Mouse (Mus musculus): ENCODE results near the gene Aldh3b2.

The Aldh3b2 gene

DNA sequence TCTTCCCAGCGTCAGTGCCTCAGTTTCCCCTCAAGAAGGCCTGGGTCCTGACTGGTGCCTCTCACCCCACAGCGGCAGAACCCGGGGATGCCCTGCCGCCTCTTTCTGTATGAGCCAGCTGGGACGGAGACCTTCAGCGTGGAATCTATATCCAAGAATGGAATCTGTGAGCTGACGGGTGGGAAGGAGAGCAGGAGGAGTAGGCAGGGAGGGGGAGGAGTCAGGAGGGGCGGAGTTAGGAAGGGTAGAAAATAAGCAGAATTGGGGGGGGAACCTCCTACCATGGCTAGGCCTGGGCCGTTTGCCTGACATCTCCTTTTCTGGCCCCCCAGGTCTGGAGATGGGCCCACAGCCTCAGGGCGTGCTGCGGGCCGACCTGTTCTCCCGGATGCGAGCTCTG, 15.9 kb downstream of the Aldh3b2 start:
- in situ Hi-C loops (cut with MboI, MseI): no loop called here

DNA sequence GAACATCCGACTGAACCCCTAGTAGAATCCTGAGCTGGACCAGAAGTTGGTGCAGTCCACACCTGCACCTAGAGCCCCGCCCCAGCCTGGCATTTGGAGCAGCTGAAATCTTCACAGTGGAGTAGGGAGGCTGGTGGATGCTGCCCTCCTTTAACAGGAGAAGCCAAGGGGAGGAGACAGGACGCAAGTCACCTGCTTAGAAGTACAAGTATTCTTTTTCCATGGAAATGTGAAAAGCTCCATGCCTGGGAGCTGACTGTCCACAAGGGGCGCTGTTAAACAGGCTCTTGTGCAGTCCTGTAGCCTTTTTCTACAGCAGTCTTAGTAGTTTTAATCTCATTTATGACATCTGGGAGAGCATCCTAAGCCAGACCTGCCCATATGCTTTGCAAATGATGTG, 16.6 kb downstream of the Aldh3b2 start:
- in situ Hi-C loops (cut with MboI, MseI): no loop called here

DNA sequence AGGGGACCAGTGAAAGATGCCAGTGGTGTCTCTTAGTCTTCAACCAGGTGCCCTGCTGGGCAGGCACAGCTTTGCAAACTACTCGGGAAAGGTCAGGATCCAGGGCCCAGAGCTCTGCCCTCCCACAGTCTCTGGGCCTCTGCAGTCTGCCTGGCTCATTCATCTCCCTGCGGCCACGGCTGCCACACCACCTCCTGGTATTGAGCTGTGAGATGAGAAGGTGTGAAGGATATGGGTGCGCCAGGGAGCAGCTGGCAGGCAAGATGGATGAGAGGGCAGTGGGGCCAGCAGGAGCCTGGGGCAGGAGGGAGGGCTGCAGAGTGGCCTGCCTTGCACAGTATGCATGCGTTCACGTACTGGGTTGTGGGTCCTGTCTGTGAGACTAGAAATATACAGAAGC, 18.7 kb downstream of the Aldh3b2 start:
- in situ Hi-C loops (cut with MboI, MseI): no loop called here

DNA sequence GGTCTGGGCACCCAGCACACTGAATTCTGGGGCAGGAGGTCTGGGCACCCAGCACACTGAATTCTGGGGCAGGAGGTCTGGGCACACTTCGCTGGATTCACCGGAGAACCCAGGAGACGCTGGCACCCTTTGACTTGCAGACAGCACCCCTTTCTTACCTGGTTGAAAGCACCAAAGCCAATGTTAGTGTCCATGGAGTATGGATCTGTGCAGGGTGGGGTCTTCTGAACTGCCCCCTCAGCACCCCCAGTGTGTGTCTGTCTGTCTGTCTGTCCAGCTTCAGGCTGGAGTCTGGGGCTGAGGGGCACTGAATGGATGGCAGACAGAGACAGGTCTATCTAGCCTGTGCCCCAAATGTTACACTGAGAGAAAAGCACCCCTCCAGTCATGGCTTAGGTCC, 19.4 kb downstream of the Aldh3b2 start:
- in situ Hi-C loops (cut with MboI, MseI): no loop called here

DNA sequence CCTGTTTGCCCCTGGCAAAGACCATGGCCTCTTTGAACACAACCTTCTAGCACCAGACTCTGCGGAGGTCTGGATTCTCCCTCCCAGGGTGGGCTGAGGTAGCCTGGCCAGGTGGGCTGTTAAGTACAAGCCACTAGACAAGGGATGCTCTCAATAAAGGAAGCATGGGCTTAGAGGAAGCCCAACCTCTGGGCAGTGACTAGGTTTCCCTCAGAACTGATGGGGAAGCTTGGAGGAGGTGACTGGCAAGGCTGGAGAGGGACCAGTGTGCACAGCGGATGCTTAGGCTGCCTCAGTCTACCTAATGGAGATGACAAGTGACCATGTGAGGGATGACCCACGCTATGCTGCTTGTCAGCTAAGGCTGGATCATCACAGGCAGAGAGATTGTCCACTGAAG, 19.8 kb downstream of the Aldh3b2 start:
- in situ Hi-C loops (cut with MboI, MseI): no loop called here

DNA sequence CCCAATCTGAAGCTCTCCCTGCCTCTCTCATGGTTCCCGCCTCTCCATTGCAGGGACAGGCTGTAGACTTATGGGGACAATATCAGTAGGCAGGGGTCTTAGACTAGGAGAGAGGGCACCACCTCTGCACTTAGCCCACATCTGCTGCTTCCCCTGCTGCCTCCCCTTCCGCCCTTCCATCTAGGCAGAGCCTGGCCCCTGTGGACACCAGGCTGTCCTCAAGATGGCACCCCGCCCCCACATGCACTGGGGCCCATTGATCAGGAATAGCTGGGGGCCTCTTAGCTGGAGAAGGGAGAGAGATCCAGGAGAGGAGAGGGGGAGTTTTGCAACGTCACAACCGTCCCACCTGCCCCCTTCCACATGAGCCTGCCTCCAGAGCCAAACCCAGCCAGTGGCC, 20.3 kb downstream of the Aldh3b2 start, which contains the start of gene Tbx10:
Gene Tbx10 (plus strand): TSS at position 337 of the 400 bp plus-strand sequence.
- in situ Hi-C loops (cut with MboI, MseI): no loop called here

DNA sequence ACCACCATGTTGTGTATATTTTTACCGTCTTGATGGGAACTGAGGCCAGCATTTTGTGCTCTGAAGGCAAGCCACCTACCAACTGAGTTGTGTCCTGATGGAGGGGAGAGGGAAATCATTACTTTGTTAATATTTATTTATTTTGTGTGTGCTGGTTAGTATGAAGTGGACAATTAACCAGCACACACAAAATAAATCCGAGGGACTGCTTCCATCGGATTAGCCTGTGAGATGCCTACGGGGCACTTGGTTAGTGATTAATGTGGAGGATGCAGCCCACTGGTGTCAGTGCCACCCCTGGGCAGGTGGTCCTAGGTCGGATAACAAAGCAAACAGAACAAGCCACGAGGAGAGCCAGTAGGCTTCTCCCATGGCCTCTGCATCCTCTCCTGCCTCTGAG, 22.8 kb downstream of the Aldh3b2 start:
- in situ Hi-C loops (cut with MboI, MseI): no loop called here

DNA sequence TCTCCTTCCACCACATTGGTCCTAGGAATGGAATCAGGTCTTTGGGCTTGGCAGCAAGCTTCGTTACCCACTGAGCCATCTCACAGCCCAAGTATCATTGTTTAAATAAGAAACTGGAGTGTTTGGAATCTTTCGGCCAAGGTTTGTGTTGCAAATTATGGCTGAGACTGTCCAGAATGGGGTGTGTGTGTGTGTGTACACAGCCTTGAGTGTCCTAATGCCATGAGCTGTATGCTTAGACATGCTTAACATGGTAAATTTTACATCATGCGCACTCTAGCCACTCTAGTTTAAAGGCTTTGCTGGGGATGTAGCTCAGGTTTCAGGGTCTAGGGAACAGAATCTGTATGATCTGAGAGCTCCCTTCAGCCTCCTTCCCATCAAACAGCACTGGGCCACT, 23.4 kb downstream of the Aldh3b2 start:
- in situ Hi-C loops (cut with MboI, MseI): no loop called here

DNA sequence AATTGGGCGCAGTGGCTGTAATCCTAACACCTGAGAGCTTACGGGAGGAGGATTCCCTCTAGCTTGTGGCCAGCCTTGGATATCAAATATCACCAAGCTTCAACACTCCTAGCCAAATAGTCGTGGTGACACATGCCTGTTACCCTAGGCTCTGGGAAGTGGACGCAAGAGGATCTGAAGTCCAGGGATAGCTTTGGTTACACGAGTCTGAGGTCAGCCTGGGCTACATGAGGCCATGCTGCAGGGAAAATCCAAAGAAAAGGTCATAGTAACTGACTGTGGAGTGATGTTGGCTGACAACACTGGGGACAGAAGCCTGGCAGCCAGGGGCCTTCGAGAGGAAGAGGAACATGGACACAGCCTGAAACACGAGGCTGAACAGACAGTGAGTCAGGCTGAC, 24.0 kb downstream of the Aldh3b2 start:
- in situ Hi-C loops (cut with MboI, MseI): no loop called here

DNA sequence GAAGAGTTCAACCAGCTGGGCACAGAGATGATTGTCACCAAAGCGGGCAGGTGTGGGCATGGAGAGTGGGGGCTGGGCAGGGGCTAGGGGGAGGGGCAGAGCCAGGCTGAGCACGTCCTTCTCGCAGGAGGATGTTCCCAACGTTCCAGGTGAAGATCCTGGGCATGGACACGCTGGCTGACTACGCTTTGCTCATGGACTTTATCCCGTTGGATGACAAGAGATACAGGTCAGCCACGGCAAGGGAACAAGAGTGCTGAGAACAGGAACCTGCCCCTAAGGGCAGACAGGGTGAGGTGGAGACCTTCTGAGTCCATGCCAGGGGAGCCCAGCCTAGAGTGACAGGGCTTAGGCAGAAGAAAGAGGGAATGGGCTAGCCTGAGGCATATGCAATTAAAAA, 24.6 kb downstream of the Aldh3b2 start:
- in situ Hi-C loops (cut with MboI, MseI): no loop called here

DNA sequence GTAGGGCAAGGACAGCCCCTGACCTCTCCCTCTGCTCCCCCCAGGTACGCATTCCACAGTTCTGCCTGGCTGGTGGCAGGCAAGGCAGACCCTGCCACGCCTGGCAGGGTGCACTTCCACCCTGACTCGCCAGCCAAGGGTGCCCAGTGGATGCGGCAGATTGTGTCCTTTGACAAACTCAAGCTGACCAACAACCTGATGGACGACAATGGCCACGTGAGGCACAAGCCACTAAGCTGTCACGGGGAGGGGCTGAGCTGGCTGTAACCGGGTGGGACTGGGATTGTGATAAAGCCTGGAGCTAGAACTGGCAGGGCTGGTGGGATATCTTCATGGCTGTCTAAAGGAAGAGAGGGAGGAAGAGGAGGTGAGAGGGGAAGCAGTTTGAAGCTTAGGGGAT, 25.1 kb downstream of the Aldh3b2 start:
- in situ Hi-C loops (cut with MboI, MseI): no loop called here

DNA sequence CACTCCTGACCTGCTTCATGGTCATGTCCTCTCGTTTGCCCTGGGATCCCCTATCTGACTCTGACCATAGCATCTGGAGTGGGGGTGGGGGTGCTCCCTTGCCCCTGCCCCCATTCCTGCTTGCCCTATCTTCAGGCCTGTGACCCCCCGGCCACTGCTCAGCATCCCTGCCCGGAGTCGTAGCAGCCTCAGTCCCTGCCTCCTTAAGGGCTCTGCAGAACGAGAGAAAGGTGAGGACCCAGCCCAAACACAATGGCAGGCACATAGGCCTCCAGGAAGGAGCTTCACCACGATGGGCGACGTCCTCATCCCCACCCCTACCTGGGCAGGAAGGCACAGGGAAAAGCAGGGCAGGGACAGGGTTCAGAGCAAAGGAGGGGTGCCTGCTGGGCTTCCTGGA, 26.2 kb downstream of the Aldh3b2 start:
- in situ Hi-C loops (cut with MboI, MseI): no loop called here

DNA sequence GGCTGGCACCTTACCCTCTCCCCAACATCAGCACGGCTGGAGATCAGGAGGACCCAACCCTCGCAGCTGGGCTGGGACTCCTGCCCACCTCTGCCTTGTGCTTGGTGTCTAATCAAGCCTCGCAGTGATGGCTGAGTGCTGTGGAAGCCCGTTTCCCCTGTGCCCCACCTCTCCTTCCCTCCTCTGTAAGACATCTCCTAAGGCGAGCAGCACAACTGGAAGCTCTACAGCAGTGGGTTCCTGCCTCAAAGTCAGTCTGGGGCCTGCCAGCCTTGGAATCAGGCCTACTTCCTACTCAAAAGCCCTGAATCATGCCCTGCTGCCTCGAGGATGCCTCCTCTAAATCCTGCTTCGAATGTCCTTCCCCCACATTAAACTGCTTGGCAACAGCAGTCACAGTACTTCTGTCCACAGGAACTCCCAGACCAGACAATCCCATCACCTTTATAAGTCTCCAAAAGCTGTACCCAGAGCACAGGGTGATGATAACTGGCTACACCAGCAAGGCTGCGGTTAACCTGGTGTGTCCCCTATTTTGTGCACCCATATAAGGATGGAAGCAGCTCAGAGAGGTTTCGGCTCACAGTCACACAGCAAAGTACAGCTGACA, 27.1 kb downstream of the Aldh3b2 start:
- in situ Hi-C loops (cut with MboI, MseI): no loop called here

DNA sequence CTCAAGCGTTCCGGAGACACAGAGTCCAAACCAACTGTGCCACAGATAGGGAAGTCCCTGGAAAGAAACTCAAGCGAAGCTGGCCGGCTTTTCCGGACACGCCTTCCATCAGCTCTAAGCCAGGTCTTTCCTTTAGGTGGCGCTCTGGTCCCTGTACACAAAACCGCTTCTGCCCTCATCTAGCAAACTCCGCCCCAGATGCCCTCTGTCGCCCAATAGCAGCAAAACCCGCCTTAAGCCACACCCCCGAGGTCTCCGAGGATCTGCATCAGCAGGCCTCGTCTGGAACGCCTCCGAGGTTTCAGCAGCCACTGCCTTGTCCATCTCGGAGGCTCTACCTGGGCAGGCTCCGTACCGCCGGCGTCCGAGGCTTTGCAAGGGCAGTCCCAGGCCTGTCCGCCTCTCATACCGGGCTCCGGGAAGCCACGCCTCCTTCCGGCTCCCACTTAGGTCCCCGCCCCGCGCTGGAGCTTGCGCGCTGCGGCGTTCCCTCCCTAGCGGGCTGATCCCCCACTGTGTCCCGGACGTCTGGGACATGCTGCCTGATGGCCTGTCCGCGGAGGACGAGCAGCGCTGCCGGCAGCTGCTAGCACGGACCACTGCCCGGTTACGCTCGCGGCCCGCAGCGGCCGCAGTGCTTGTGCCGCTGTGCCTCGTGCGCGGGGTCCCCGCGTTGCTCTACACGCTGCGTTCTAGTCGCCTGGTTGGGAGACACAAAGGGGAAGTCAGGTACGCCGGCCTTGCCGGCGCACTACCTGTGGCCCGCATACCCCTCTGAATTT, 28.2 kb downstream of the Aldh3b2 start, which contains the start of the genes Nudt8 and Gm49405:
Gene Nudt8 (plus strand): TSS at position 462 of the 782 bp plus-strand sequence.
Gene Gm49405 (plus strand): TSS at position 508 of the 782 bp plus-strand sequence.
- in situ Hi-C loops (cut with MboI, MseI): no loop called here

DNA sequence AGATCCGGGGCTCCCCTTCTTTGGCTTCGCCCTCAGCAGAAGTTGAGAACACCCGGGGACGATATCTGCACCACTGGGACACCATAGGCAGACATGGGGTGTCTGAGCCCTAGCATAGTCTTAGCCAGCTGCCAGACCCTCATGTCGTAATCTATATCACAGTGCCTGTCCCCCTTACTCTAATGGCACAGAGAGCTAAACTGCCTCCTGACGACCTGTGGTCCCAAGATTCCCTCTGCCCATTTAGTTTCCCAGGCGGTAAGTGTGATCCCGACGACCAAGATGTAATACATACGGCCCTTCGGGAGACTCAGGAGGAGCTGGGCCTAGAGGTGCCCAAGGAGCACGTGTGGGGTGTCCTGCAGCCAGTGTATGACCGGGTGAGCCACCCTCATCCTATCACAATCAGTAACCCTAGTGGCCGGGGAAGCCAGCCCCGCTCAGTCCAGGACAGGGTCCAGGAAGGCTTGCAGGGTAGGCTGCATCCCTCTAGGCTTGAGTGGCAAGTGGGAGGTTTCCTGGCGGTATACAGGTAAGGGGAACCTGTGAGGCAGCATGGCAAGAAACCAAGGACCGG, 28.9 kb downstream of the Aldh3b2 start:
- in situ Hi-C loops (cut with MboI, MseI): no loop called here

DNA sequence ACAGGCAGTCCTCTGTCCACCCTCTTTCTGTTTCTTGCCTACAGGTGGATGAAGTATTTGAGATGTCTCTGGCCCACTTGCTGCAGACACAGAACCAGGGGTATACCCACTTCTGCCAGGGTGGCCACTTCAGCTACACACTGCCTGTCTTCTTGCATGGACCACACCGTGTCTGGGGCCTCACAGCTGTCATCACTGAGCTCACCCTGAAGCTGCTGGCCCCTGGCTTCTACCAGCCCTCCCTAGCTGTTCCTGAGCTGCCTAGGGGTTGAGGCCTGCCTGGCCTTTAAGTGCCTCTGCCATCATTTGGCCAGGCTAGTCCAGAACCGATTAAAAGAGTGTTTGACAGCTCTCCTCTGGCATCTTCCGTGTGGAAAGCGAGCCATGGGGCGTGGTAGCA, 29.6 kb downstream of the Aldh3b2 start:
- in situ Hi-C loops (cut with MboI, MseI): no loop called here

DNA sequence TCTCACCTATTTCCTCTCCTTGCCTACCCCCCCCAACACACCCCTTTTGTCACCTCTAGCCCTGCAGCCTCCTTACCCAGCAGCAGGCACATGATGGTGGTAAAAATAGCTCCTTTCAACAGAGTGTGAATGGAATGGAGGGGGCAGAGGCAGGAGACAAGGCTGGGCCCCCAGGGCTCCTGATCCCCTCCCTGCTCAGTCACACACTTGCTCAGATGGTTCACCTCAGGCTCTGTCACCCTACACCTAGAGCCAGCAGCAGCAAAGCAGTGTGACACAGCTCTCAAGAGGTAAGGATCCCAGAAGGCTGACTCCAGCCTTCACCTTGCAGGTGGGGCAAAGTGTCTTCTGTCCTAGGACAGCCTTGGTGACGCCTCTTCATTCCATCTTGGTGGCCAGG, 31.0 kb downstream of the Aldh3b2 start, which contains the start of gene Doc2g:
Gene Doc2g (plus strand): TSS at position 202 of the 400 bp plus-strand sequence.
- in situ Hi-C loops (cut with MboI, MseI): no loop called here

DNA sequence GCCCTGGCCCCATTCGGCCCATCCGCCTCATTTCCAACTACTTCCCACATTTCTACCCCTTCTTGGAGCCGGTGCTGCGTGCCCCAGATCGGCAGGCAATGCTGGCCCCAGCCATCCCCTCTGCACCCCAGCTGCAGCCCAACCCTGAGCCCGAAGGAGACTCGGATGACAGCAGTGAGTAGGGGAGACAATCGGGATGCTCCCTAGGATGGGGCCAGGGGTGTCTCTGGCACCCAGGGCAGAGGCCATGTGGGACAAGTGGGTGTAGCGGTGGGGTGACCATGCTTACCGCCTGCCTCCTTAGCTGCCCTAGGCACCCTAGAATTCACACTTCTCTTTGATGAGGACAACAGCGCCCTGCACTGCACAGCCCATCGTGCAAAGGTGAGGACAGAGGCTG, 31.5 kb downstream of the Aldh3b2 start:
- in situ Hi-C loops (cut with MboI, MseI): no loop called here

DNA sequence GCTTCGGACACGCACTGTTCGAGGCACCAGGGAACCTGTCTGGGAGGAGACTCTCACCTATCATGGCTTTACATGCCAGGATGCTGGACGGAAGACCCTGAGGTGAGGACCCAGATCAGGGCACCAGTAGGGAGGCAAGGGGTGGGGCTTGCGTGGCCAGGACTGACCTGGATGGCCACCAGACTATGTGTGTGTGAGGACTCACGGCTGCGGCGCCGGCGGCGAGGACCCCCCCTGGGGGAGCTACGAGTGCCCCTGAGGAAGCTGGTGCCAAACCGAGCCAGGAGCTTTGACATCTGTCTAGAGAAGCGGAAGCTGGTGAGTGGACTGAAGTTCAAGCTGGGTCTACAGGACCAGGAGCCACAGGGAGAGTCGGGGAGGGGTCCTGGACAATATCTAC, 32.2 kb downstream of the Aldh3b2 start:
- in situ Hi-C loops (cut with MboI, MseI): no loop called here

DNA sequence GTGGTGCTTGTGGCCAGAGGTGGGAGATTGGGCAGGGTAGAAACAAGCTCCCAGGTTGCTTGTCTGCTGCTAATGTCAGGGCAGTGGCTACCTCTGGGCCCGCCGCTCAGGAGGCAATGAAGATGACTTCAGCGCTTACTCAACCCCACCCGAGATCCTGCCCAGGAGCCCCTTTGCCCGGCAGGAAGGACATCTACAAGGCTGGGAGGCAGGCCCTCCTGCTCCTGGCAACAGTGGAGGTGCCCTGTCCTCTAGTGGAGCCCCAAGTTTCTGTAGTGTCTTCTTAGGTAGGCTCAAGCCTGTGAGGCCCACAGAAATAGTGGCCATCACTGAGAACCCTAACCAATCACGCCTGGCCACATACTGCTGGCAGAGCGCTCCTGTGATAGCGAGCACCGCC, 33.0 kb downstream of the Aldh3b2 start:
- in situ Hi-C loops (cut with MboI, MseI): no loop called here

DNA sequence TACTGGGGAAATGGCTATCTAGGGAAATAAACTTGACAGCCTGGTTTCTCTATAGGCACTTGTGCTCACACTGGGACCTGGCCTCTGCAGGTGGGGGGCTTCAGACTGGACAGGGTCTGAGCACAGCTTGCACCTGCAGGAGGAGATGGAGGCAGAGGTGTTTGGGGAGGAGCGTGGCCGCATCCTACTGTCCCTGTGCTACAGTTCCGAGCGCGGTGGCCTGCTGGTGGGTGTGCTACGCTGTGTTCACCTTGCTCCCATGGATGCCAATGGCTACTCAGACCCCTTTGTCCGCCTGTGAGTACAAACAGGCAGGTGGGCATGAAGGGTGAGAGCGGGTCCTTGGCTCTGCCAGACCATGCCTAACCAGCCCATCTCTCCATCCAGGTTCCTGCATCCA, 33.8 kb downstream of the Aldh3b2 start:
- in situ Hi-C loops (cut with MboI, MseI): no loop called here

DNA sequence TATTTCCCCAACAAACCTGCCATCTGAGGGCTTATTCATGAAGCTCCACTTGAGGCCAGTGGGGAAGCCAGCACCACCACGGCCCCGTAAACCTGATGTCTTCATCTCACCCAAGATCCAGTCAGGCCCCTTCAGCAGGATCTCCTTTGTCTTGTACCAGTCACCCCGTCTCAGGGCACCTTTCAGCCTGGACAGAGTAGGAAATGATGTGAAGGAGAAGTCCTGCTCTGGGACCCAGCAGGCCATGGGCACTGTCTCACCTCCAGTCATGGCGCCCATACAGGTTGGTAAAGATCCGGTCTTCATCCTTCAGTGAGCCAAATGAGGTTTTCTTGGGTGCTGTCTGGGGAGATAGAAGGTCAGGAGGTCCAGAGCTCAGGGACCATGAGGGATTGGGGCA, 39.0 kb downstream of the Aldh3b2 start:
- in situ Hi-C loops (cut with MboI, MseI): no loop called here

Data from regulatory T cell (primary cell).